Mouse (Mus musculus): ENCODE results near the gene Rdh19. TPM values are rescaled to one million over a fixed set of nuclear protein-coding genes. Genes with fewer than 3 reads are reported as not detected.
A peak's percentile ranks its signal among the peaks of the same experiment; 100 is the strongest.
"Not testable (repeated sequence)": the region's sequence is repeated elsewhere in the genome, so short reads cannot be mapped to it uniquely, and the experiment has no call there.

Rdh19 gene
- polyA plus RNA-seq, 1 experiment from 2014 or later, result not detected

- Histone ChIP-seq H3K4me1 (ENCODE audit: control insufficient read depth, insufficient read depth, low read length) (peaks cover 20% of the 10 kb centered on the region), H3K4me2 (ENCODE audit: low read depth, low read length) (peak overlapping the region; percentile 29; the same call in 1 of the 2 replicates), H3K27ac (ENCODE audit: low read length) (peak overlapping the region; percentile 96)
- H3K4me3 ChIP-seq (ENCODE audit: low read length); H3K9me3 ChIP-seq (ENCODE audit: control insufficient read depth, low read length); H3K27me3 ChIP-seq (replicated peaks; ENCODE audit: control insufficient read depth, insufficient read depth, low read length); H3K9ac ChIP-seq (ENCODE audit: low read depth, low read length); H3K36me3 ChIP-seq (ENCODE audit: control insufficient read depth, insufficient read depth, low read length): not testable (repeated sequence)
- peak; percentile 96 for ATAC-seq
- WGBS, result 38% methylated on average over 5 of the region's 5 CpGs
These were observed 43.7 kb downstream of the Rdh19 start for GRCm38 (mm10) chr10:127893163-127894022.

- no peaks in the 10 kb centered on the region for H3K36me3 ChIP-seq (ENCODE audit: control insufficient read depth, insufficient read depth, low read length)
- peaks cover 25% of the 10 kb centered on the region for H3K4me1 ChIP-seq (ENCODE audit: control insufficient read depth, insufficient read depth, low read length)
- WGBS, result 38% methylated on average over 5 of the region's 5 CpGs
- no peaks in the 10 kb centered on the region for H3K9me3 ChIP-seq (ENCODE audit: control insufficient read depth, low read length)
- H3K4me2 ChIP-seq (ENCODE audit: low read depth, low read length), result no peak overlapping the region
- H3K27me3 ChIP-seq (replicated peaks; ENCODE audit: control insufficient read depth, insufficient read depth, low read length), result no peaks in the 10 kb centered on the region
- H3K27ac ChIP-seq (ENCODE audit: low read length), result peak overlapping the region; percentile 27
- H3K4me3 ChIP-seq (ENCODE audit: low read length), result no peak overlapping the region
- H3K9ac ChIP-seq (ENCODE audit: low read depth, low read length), result no peak overlapping the region
- ATAC-seq, result no peak
These were observed 47.0 kb downstream of the Rdh19 start for GRCm38 (mm10) chr10:127896705-127897104.

- H3K9me3 ChIP-seq (ENCODE audit: control insufficient read depth, low read length), result no peaks in the 10 kb centered on the region
- no peak overlapping the region for H3K9ac ChIP-seq (ENCODE audit: low read depth, low read length)
- ATAC-seq, result no peak
- H3K27me3 ChIP-seq (replicated peaks; ENCODE audit: control insufficient read depth, insufficient read depth, low read length), result no peaks in the 10 kb centered on the region
- 66% methylated on average over 3 of the region's 3 CpGs for WGBS
- H3K27ac ChIP-seq (ENCODE audit: low read length), result peak overlapping the region; percentile 27; the same call in 1 of the 2 replicates
- H3K4me1 ChIP-seq (ENCODE audit: control insufficient read depth, insufficient read depth, low read length), result peaks cover 25% of the 10 kb centered on the region
- H3K36me3 ChIP-seq (ENCODE audit: control insufficient read depth, insufficient read depth, low read length), result no peaks in the 10 kb centered on the region
- H3K4me2 ChIP-seq (ENCODE audit: low read depth, low read length), result no peak overlapping the region
- H3K4me3 ChIP-seq (ENCODE audit: low read length), result no peak overlapping the region
These were observed 47.8 kb downstream of the Rdh19 start for GRCm38 (mm10) chr10:127897506-127897905.

GRCm38 (mm10) chr10:127898218-127898617, 48.5 kb downstream of the Rdh19 start, which contains the start of gene Sdr9c7:
Gene Sdr9c7, plus strand, starts transcription at chr10:127898518.
- Histone ChIP-seq H3K36me3 (ENCODE audit: control insufficient read depth, insufficient read depth, low read length) (no peaks in the 10 kb centered on the region), H3K4me1 (ENCODE audit: control insufficient read depth, insufficient read depth, low read length) (peaks cover 25% of the 10 kb centered on the region), H3K9me3 (ENCODE audit: control insufficient read depth, low read length) (no peaks in the 10 kb centered on the region), H3K4me3 (ENCODE audit: low read length) (no peak within 1 kb of the TSS), H3K27ac (ENCODE audit: low read length) (peak within 1 kb of the TSS; percentile 43), H3K9ac (ENCODE audit: low read depth, low read length) (no peak within 1 kb of the TSS), H3K27me3 (replicated peaks; ENCODE audit: control insufficient read depth, insufficient read depth, low read length) (no peaks in the 10 kb centered on the region), H3K4me2 (ENCODE audit: low read depth, low read length) (no peak within 1 kb of the TSS)
- no peak for ATAC-seq
- WGBS, result 79% methylated on average over 2 of the region's 2 CpGs

GRCm38 (mm10) chr10:127899783-127900182, 50.1 kb downstream of the Rdh19 start:
- no peak overlapping the region for H3K4me3 ChIP-seq (ENCODE audit: low read length)
- no peaks in the 10 kb centered on the region for H3K27me3 ChIP-seq (replicated peaks; ENCODE audit: control insufficient read depth, insufficient read depth, low read length)
- peak overlapping the region; percentile 57 for H3K27ac ChIP-seq (ENCODE audit: low read length)
- peak; percentile 93 for ATAC-seq
- H3K36me3 ChIP-seq (ENCODE audit: control insufficient read depth, insufficient read depth, low read length), result no peaks in the 10 kb centered on the region
- H3K4me1 ChIP-seq (ENCODE audit: control insufficient read depth, insufficient read depth, low read length), result peaks cover 21% of the 10 kb centered on the region
- no peak overlapping the region for H3K9ac ChIP-seq (ENCODE audit: low read depth, low read length)
- H3K4me2 ChIP-seq (ENCODE audit: low read depth, low read length), result no peak overlapping the region
- 52% methylated on average over 5 of the region's 5 CpGs for WGBS
- no peaks in the 10 kb centered on the region for H3K9me3 ChIP-seq (ENCODE audit: control insufficient read depth, low read length)

GRCm38 (mm10) chr10:127901751-127902150, 52.0 kb downstream of the Rdh19 start:
- WGBS, result 70% methylated on average over 4 of the region's 4 CpGs
- no peak for ATAC-seq
- Histone ChIP-seq H3K27me3 (replicated peaks; ENCODE audit: control insufficient read depth, insufficient read depth, low read length) (no peaks in the 10 kb centered on the region), H3K27ac (ENCODE audit: low read length) (no peak overlapping the region), H3K4me1 (ENCODE audit: control insufficient read depth, insufficient read depth, low read length) (peaks cover 22% of the 10 kb centered on the region), H3K4me3 (ENCODE audit: low read length) (no peak overlapping the region), H3K36me3 (ENCODE audit: control insufficient read depth, insufficient read depth, low read length) (no peaks in the 10 kb centered on the region), H3K9ac (ENCODE audit: low read depth, low read length) (no peak overlapping the region), H3K4me2 (ENCODE audit: low read depth, low read length) (no peak overlapping the region), H3K9me3 (ENCODE audit: control insufficient read depth, low read length) (no peaks in the 10 kb centered on the region)

- WGBS, result 62% methylated on average over 1 of the region's 1 CpGs
- Histone ChIP-seq H3K4me1 (ENCODE audit: control insufficient read depth, insufficient read depth, low read length) (peaks cover 12% of the 10 kb centered on the region; the same call in 1 of the 2 replicates), H3K4me2 (ENCODE audit: low read depth, low read length) (no peak overlapping the region), H3K27ac (ENCODE audit: low read length) (no peak overlapping the region), H3K4me3 (ENCODE audit: low read length) (no peak overlapping the region), H3K27me3 (replicated peaks; ENCODE audit: control insufficient read depth, insufficient read depth, low read length) (no peaks in the 10 kb centered on the region), H3K9me3 (ENCODE audit: control insufficient read depth, low read length) (no peaks in the 10 kb centered on the region), H3K36me3 (ENCODE audit: control insufficient read depth, insufficient read depth, low read length) (no peaks in the 10 kb centered on the region), H3K9ac (ENCODE audit: low read depth, low read length) (no peak overlapping the region)
- ATAC-seq, result no peak
These were observed 53.4 kb downstream of the Rdh19 start for GRCm38 (mm10) chr10:127903116-127903515.

GRCm38 (mm10) chr10:127904718-127905446, 55.2 kb downstream of the Rdh19 start:
- Histone ChIP-seq H3K9ac (ENCODE audit: low read depth, low read length) (no peak overlapping the region), H3K36me3 (ENCODE audit: control insufficient read depth, insufficient read depth, low read length) (no peaks in the 10 kb centered on the region), H3K27me3 (replicated peaks; ENCODE audit: control insufficient read depth, insufficient read depth, low read length) (no peaks in the 10 kb centered on the region), H3K4me1 (ENCODE audit: control insufficient read depth, insufficient read depth, low read length) (peaks cover 11% of the 10 kb centered on the region; the same call in 1 of the 2 replicates), H3K4me3 (ENCODE audit: low read length) (no peak overlapping the region), H3K9me3 (ENCODE audit: control insufficient read depth, low read length) (no peaks in the 10 kb centered on the region), H3K27ac (ENCODE audit: low read length) (peak overlapping the region; percentile 40), H3K4me2 (ENCODE audit: low read depth, low read length) (no peak overlapping the region)
- ATAC-seq, result peak; percentile 88
- WGBS, result 52% methylated on average over 7 of the region's 7 CpGs

GRCm38 (mm10) chr10:127906138-127906537, 56.4 kb downstream of the Rdh19 start:
- no peaks in the 10 kb centered on the region for H3K9me3 ChIP-seq (ENCODE audit: control insufficient read depth, low read length)
- peaks cover 7% of the 10 kb centered on the region; the same call in 1 of the 2 replicates for H3K4me1 ChIP-seq (ENCODE audit: control insufficient read depth, insufficient read depth, low read length)
- no peaks in the 10 kb centered on the region for H3K36me3 ChIP-seq (ENCODE audit: control insufficient read depth, insufficient read depth, low read length)
- WGBS, result 81% methylated on average over 2 of the region's 2 CpGs
- no peaks in the 10 kb centered on the region for H3K27me3 ChIP-seq (replicated peaks; ENCODE audit: control insufficient read depth, insufficient read depth, low read length)
- H3K4me2 ChIP-seq (ENCODE audit: low read depth, low read length), result no peak overlapping the region
- no peak overlapping the region for H3K9ac ChIP-seq (ENCODE audit: low read depth, low read length)
- no peak overlapping the region for H3K4me3 ChIP-seq (ENCODE audit: low read length)
- H3K27ac ChIP-seq (ENCODE audit: low read length), result no peak overlapping the region
- ATAC-seq, result no peak

Measured in intestine, embryonic 16.5 days (tissue).